Mouse (Mus musculus): Measurements from ENCODE around the gene Lypla2. TPM values are rescaled to one million over a fixed set of nuclear protein-coding genes. Genes with fewer than 3 reads are reported as not detected.

Gene Lypla2
- polyA plus RNA-seq, 1 experiment: 34.8 TPM

DNA sequence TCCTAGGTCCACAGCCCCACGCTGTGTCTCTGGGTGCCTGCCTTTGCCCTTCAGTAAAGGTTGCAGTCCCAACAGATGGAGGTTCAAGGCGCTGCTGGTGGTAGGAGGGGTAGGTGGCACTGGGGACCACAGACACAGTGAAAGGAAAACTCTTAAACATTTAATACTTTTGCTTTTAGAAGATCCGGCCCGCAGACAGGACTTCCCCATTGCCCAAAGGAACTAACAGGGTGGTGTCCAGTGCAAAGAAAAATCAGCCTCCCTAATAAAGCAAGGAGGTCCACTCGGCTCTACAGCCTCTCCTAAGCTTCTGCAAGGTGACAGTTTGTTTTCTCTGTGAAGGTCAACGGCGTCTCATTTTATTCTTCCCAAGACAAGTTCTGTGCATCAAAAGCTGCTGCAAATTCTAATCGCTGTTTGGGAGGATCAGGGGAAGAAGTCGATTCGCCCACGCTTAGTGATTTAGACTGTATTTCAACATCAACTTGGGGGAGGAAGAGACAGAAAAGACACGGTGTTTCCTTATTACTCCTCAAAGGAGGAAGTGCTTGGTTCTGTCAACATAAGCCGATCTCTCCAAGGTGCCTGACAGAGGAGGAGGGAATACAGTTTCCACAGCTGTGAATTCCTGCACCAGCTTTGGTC lies 53.7 kb downstream of the Lypla2 start:
- H3K4me3 ChIP-seq (replicated peaks; ENCODE audit: control insufficient read depth, low read depth, low read length): peak overlapping the region; percentile 38
- peak overlapping the region; percentile 94 for H3K27ac ChIP-seq (ENCODE audit: control insufficient read depth, insufficient read depth, low read depth, low read length, poor library complexity)
- no peak for TF ChIP-seq CTCF (IDR thresholded peaks at IDR 0.05; ENCODE audit: control insufficient read depth, insufficient read depth, low read length)
- no peak for TF ChIP-seq POLR2A (IDR thresholded peaks at IDR 0.05; ENCODE audit: borderline replicate concordance, control insufficient read depth, low read depth, low read length)
- 14% methylated on average over 13 of the region's 13 CpGs for WGBS
- H3K4me1 ChIP-seq (ENCODE audit: control insufficient read depth, insufficient read depth, low read length): peaks cover 6% of the 10 kb centered on the region

Other genes starting within 250 kb of the Lypla2 start
- not detected in 2 replicates for gene Il22ra1, start 244.5 kb downstream of the Lypla2 start, polyA plus RNA-seq (2011; ENCODE audit: insufficient read depth, insufficient read length, low replicate concordance, missing spikeins)
- gene Myom3, start 212.9 kb downstream of the Lypla2 start, polyA plus RNA-seq (2011; ENCODE audit: insufficient read depth, insufficient read length, low replicate concordance, missing spikeins): not detected in 2 replicates
- gene Srsf10, start 116.9 kb downstream of the Lypla2 start, polyA plus RNA-seq (2011; ENCODE audit: insufficient read depth, insufficient read length, low replicate concordance, missing spikeins): 221 and 300 TPM in 2 replicates
- gene Pnrc2, start 98.8 kb downstream of the Lypla2 start, polyA plus RNA-seq (2011; ENCODE audit: insufficient read depth, insufficient read length, low replicate concordance, missing spikeins): 37.3 and 38.3 TPM in 2 replicates
- 4.6 and 12.2 TPM in 2 replicates for gene Cnr2, start 77.2 kb downstream of the Lypla2 start, polyA plus RNA-seq (2011; ENCODE audit: insufficient read depth, insufficient read length, low replicate concordance, missing spikeins)
- gene Fuca1, start 51.9 kb downstream of the Lypla2 start, polyA plus RNA-seq (2011; ENCODE audit: insufficient read depth, insufficient read length, low replicate concordance, missing spikeins): 57.7 and 172 TPM in 2 replicates
- 39.0 and 65.5 TPM in 2 replicates for gene Hmgcl, start 26.2 kb downstream of the Lypla2 start, polyA plus RNA-seq (2011; ENCODE audit: insufficient read depth, insufficient read length, low replicate concordance, missing spikeins)
- 4.7 and 11.0 TPM in 2 replicates for gene Gale, start 8.9 kb downstream of the Lypla2 start, polyA plus RNA-seq (2011; ENCODE audit: insufficient read depth, insufficient read length, low replicate concordance, missing spikeins)
- gene Pithd1, start 14.6 kb upstream of the Lypla2 start, polyA plus RNA-seq (2011; ENCODE audit: insufficient read depth, insufficient read length, low replicate concordance, missing spikeins): 48.2 and 49.8 TPM in 2 replicates
- 16.8 and 22.9 TPM in 2 replicates for gene Eloa, start 49.1 kb upstream of the Lypla2 start, polyA plus RNA-seq (2011; ENCODE audit: insufficient read depth, insufficient read length, low replicate concordance, missing spikeins)
- gene Rpl11, start 80.8 kb upstream of the Lypla2 start, polyA plus RNA-seq (2011; ENCODE audit: insufficient read depth, insufficient read length, low replicate concordance, missing spikeins): 682 and 1,270 TPM in 2 replicates
- gene Id3, start 170.9 kb upstream of the Lypla2 start, polyA plus RNA-seq (2011; ENCODE audit: insufficient read depth, insufficient read length, low replicate concordance, missing spikeins): 14.5 and 33.8 TPM in 2 replicates
- 146 and 157 TPM in 2 replicates for gene E2f2, start 199.8 kb upstream of the Lypla2 start, polyA plus RNA-seq (2011; ENCODE audit: insufficient read depth, insufficient read length, low replicate concordance, missing spikeins)
- gene Asap3, start 233.7 kb upstream of the Lypla2 start, polyA plus RNA-seq (2011; ENCODE audit: insufficient read depth, insufficient read length, low replicate concordance, missing spikeins): 0.23 and 0.60 TPM in 2 replicates

Data from bone marrow, adult 2 months (tissue).